Mouse (Mus musculus): Measurements from ENCODE around the gene Pde10a. TPM values are rescaled to one million over a fixed set of nuclear protein-coding genes. Genes with fewer than 3 reads are reported as not detected.

Gene Pde10a
- total and polyA plus RNA-seq, 2 experiments: 0.28 to 0.56 TPM

GRCm38 (mm10) chr17:8807345-8807744, 282.2 kb downstream of the Pde10a start:
- 48% methylated on average over 3 of the region's 3 CpGs for WGBS
- Histone ChIP-seq H3K27me3 (ENCODE audit: control insufficient read depth, insufficient read depth, low read length) (0 out of 2 replicates have a peak, but pooled peaks cover 3% of the 10 kb centered on the region), H3K4me1 (ENCODE audit: control insufficient read depth, insufficient read depth, low read length) (peaks cover 2% of the 10 kb centered on the region; the same call in 1 of the 2 replicates), H3K36me3 (ENCODE audit: control insufficient read depth, insufficient read depth, low read length) (no peaks in the 10 kb centered on the region), H3K9ac (ENCODE audit: low read depth, low read length) (no peak overlapping the region), H3K4me3 (ENCODE audit: insufficient read depth, low read depth, low read length) (no peak overlapping the region), H3K27ac (replicated peaks; ENCODE audit: insufficient read depth, low read depth, low read length) (no peak overlapping the region), H3K79me2 (ENCODE audit: control insufficient read depth, insufficient read depth, low read length) (no peaks in the 10 kb centered on the region)
- DNase-seq (ENCODE audit: extremely low read depth, low read depth, low spot score): no peak
- TF ChIP-seq POLR2A (IDR thresholded peaks at IDR 0.05; ENCODE audit: extremely low read depth, insufficient read depth, low read length) (no peak), CTCF (IDR thresholded peaks at IDR 0.05; ENCODE audit: low read depth, low read length) (peak; percentile 55; the same call in 1 of the 2 replicates)

GRCm38 (mm10) chr17:8809771-8810170, 284.6 kb downstream of the Pde10a start:
- TF ChIP-seq CTCF (IDR thresholded peaks at IDR 0.05; ENCODE audit: low read depth, low read length) (no peak), POLR2A (IDR thresholded peaks at IDR 0.05; ENCODE audit: extremely low read depth, insufficient read depth, low read length) (no peak)
- Histone ChIP-seq H3K36me3 (ENCODE audit: control insufficient read depth, insufficient read depth, low read length) (no peaks in the 10 kb centered on the region), H3K9ac (ENCODE audit: low read depth, low read length) (no peak overlapping the region), H3K27me3 (ENCODE audit: control insufficient read depth, insufficient read depth, low read length) (no peaks in the 10 kb centered on the region), H3K4me3 (ENCODE audit: insufficient read depth, low read depth, low read length) (no peak overlapping the region), H3K79me2 (ENCODE audit: control insufficient read depth, insufficient read depth, low read length) (no peaks in the 10 kb centered on the region), H3K27ac (replicated peaks; ENCODE audit: insufficient read depth, low read depth, low read length) (no peak overlapping the region), H3K4me1 (ENCODE audit: control insufficient read depth, insufficient read depth, low read length) (peaks cover 4% of the 10 kb centered on the region; the same call in 1 of the 2 replicates)
- WGBS: 35% methylated on average over 6 of the region's 6 CpGs
- DNase-seq (ENCODE audit: extremely low read depth, low read depth, low spot score): peak; percentile 79

DNA sequence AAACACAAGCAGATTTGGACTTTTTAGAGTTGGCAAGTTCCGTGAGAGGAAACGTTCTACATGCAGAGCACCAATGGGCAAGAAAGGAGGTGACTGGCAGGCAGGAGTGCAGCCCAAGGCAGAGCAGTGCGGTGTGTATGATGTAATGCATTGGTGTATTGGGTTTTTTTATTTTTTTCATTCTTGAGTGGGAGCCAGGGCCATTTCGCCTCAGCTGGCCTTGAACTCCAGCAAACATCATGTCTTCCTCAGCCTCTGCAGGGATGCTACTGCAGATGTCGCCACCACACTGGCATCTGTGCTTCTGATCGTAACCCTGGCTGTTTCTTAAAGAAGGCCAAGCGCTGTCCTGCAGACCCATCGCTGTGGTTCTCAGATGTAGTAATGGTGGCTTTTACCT, 285.0 kb downstream of the Pde10a start:
- Histone ChIP-seq H3K4me1 (ENCODE audit: control insufficient read depth, insufficient read depth, low read length) (peaks cover 4% of the 10 kb centered on the region; the same call in 1 of the 2 replicates), H3K79me2 (ENCODE audit: control insufficient read depth, insufficient read depth, low read length) (no peaks in the 10 kb centered on the region), H3K27me3 (ENCODE audit: control insufficient read depth, insufficient read depth, low read length) (no peaks in the 10 kb centered on the region), H3K4me3 (ENCODE audit: insufficient read depth, low read depth, low read length) (no peak overlapping the region), H3K9ac (ENCODE audit: low read depth, low read length) (no peak overlapping the region), H3K36me3 (ENCODE audit: control insufficient read depth, insufficient read depth, low read length) (no peaks in the 10 kb centered on the region), H3K27ac (replicated peaks; ENCODE audit: insufficient read depth, low read depth, low read length) (no peak overlapping the region)
- TF ChIP-seq POLR2A (IDR thresholded peaks at IDR 0.05; ENCODE audit: extremely low read depth, insufficient read depth, low read length) (no peak), CTCF (IDR thresholded peaks at IDR 0.05; ENCODE audit: low read depth, low read length) (no peak)
- DNase-seq (ENCODE audit: extremely low read depth, low read depth, low spot score): no peak
- 70% methylated on average over 8 of the region's 8 CpGs for WGBS

DNA sequence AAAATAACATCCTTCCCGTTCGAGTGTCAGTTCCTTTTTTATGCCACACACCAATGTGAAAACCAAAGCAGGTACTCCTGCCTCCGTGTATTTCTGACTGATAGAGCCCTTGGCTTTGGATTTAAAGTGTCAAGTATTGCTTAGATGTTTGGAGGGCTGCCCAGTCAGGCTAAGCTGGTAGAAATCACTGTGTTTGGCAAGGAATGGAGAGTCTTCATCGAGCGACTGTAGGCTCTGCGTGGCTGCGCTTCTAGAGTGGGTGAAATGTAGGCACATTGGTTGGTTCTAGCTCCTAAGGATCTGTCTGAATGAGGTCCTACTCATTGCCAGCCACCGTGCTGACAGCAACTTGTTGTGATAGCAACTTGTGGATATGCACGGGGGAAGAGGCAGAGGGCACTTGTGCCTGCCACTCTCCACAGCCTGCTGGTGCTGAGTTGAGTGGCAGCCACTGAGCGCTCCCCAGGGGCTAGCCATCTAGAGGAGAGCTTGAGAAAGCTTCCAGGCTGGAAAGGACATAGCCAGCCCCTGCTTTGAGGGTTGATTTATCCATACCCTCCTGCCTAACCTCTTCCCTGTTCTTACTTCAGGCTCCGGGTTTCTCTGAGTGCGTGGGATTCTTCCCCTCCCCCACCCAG, 287.2 kb downstream of the Pde10a start:
- no peak overlapping the region for H3K27ac ChIP-seq (replicated peaks; ENCODE audit: insufficient read depth, low read depth, low read length)
- TF ChIP-seq POLR2A (IDR thresholded peaks at IDR 0.05; ENCODE audit: extremely low read depth, insufficient read depth, low read length) (no peak), CTCF (IDR thresholded peaks at IDR 0.05; ENCODE audit: low read depth, low read length) (no peak)
- H3K4me3 ChIP-seq (ENCODE audit: insufficient read depth, low read depth, low read length): no peak overlapping the region
- peaks cover 2% of the 10 kb centered on the region; the same call in 1 of the 2 replicates for H3K4me1 ChIP-seq (ENCODE audit: control insufficient read depth, insufficient read depth, low read length)
- no peak for DNase-seq (ENCODE audit: extremely low read depth, low read depth, low spot score)
- 53% methylated on average over 12 of the region's 12 CpGs for WGBS
- no peaks in the 10 kb centered on the region for H3K36me3 ChIP-seq (ENCODE audit: control insufficient read depth, insufficient read depth, low read length)
- no peak overlapping the region for H3K9ac ChIP-seq (ENCODE audit: low read depth, low read length)
- no peaks in the 10 kb centered on the region for H3K27me3 ChIP-seq (ENCODE audit: control insufficient read depth, insufficient read depth, low read length)
- no peaks in the 10 kb centered on the region for H3K79me2 ChIP-seq (ENCODE audit: control insufficient read depth, insufficient read depth, low read length)

DNA sequence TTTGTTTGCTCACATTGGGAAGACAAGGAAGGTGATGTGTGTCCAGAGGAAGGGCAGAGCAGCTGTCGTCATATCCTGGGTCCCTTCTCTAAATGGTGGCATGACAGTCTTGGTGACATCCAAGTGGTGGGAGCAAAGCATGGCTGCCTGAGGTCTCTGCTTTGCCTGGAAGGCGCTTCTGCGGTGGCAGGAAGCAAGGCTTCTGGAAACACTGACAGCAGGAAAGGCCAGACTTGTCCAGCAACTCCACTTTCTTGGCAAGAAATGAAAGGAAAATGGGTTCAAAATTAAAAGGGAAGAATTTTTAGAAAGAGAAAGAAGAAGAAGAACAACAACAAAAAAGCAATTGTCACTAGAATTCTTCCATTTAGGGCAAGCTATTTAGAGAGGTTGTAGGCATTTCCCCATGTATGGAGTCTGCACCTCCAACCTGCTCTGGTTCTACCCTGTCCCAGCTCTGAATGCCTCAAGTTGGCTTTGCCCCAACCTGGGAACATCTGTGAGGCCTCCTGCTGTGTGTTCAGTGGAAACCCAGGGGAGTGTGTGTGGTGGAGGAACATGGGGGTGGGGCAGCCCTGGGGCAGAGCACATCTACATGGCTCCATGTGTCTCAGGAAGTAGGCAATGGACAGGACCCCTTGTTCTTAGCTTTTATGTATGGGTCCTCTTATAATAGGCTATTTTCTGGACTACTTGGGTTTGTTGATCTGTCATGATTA, 288.8 kb downstream of the Pde10a start:
- Histone ChIP-seq H3K9ac (ENCODE audit: low read depth, low read length) (no peak overlapping the region), H3K27me3 (ENCODE audit: control insufficient read depth, insufficient read depth, low read length) (no peaks in the 10 kb centered on the region), H3K36me3 (ENCODE audit: control insufficient read depth, insufficient read depth, low read length) (no peaks in the 10 kb centered on the region), H3K79me2 (ENCODE audit: control insufficient read depth, insufficient read depth, low read length) (no peaks in the 10 kb centered on the region), H3K4me1 (ENCODE audit: control insufficient read depth, insufficient read depth, low read length) (peaks cover 2% of the 10 kb centered on the region; the same call in 1 of the 2 replicates), H3K4me3 (ENCODE audit: insufficient read depth, low read depth, low read length) (no peak overlapping the region), H3K27ac (replicated peaks; ENCODE audit: insufficient read depth, low read depth, low read length) (0 out of 2 replicates have a peak overlapping the region, but pooled peaks have one; percentile 27)
- DNase-seq (ENCODE audit: extremely low read depth, low read depth, low spot score): no peak
- TF ChIP-seq CTCF (IDR thresholded peaks at IDR 0.05; ENCODE audit: low read depth, low read length): no peak
- WGBS: 65% methylated on average over 3 of the region's 3 CpGs

DNA sequence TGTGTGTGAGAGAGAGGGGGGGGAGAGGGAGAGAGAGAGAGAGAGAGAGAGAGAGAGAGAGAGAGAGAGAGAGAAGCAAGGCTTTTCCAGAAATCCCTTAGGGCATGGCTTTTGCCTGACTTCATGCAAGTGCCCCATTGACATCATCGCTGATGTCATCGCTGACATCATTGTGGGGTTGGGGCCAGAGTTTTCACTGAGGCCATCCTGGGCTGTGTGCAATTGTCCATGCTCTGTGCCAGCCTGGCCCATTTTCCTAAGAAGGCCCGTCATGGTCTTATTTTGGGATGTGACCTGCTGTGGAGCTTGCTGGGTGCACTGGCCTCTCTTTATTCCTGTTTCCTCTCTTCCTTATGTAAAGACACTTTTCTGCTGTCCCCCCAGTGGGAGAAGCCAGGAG, 290.2 kb downstream of the Pde10a start:
- Histone ChIP-seq H3K27ac (replicated peaks; ENCODE audit: insufficient read depth, low read depth, low read length) (no peak overlapping the region), H3K36me3 (ENCODE audit: control insufficient read depth, insufficient read depth, low read length) (no peaks in the 10 kb centered on the region), H3K4me3 (ENCODE audit: insufficient read depth, low read depth, low read length) (no peak overlapping the region), H3K4me1 (ENCODE audit: control insufficient read depth, insufficient read depth, low read length) (peaks cover 2% of the 10 kb centered on the region; the same call in 1 of the 2 replicates), H3K27me3 (ENCODE audit: control insufficient read depth, insufficient read depth, low read length) (no peaks in the 10 kb centered on the region), H3K9ac (ENCODE audit: low read depth, low read length) (no peak overlapping the region), H3K79me2 (ENCODE audit: control insufficient read depth, insufficient read depth, low read length) (no peaks in the 10 kb centered on the region)
- TF ChIP-seq CTCF (IDR thresholded peaks at IDR 0.05; ENCODE audit: low read depth, low read length) (no peak), POLR2A (IDR thresholded peaks at IDR 0.05; ENCODE audit: extremely low read depth, insufficient read depth, low read length) (no peak)
- DNase-seq (ENCODE audit: extremely low read depth, low read depth, low spot score): no peak
- 87% methylated on average over 3 of the region's 3 CpGs for WGBS
